Mouse (Mus musculus) embryonic facial prominence, embryonic 10.5 days (tissue): ENCODE measurements at regions not wholly inside any gene's neighbourhood (a gene's known extent, or its start where the extent isn't known, plus 50 kb on each side); places are given as distances from the start of the nearest gene placed in this dataset.

Source experiments
- DNase-seq: peaks from one replicate; pipeline ENCODE4 v3.0.0-alpha.2; 2017; ENCODE audit warnings: low spot score
- H3K27ac ChIP-seq: fragments of 300-500 bp; sonication (generic); replicated peaks from 2 replicates; pipeline ENCODE4 v1.5.1; 2016; ENCODE audit warnings: mild to moderate bottlenecking
- H3K27me3 ChIP-seq: fragments of 300-500 bp; sonication (generic); replicated peaks from 2 replicates; pipeline ENCODE4 v1.6.1; 2016; ENCODE audit warnings: low read depth, mild to moderate bottlenecking; ENCODE audit not compliant: poor library complexity, severe bottlenecking
- H3K36me3 ChIP-seq: fragments of 300-500 bp; sonication (generic); replicated peaks from 2 replicates; pipeline ENCODE4 v1.6.1; 2016; ENCODE audit warnings: mild to moderate bottlenecking, moderate library complexity
- H3K4me1 ChIP-seq: fragments of 300-500 bp; sonication (generic); 2 replicates; pipeline ENCODE4 v1.6.1; 2016
- H3K4me3 ChIP-seq: fragments of 300-500 bp; sonication (generic); 2 replicates; pipeline ENCODE4 v1.5.1; 2016; ENCODE audit warnings: mild to moderate bottlenecking, moderate library complexity
- H3K9me3 ChIP-seq: fragments of 300-500 bp; sonication (generic); 2 replicates; pipeline ENCODE4 v1.6.1; 2016; ENCODE audit warnings: mild to moderate bottlenecking
- WGBS: fragments of 180-500 bp; shearing (Covaris S2); methylation state at CpG from one replicate; pipeline ENCODE4 v1.1.7; 2016; 5-methylcytosine and 5-hydroxymethylcytosine counted together

GRCm38 (mm10) chr10:109510917-109511715 is 500.3 kb upstream of the Syt1 start:
- WGBS, result 68% methylated on average over 1 of the region's 1 CpGs
- Histone ChIP-seq H3K4me1 (no peaks in the 10 kb centered on the region), H3K4me3 (no peak overlapping the region)

GRCm38 (mm10) chr10:109508553-109508952 is 497.8 kb upstream of the Syt1 start:
- Histone ChIP-seq H3K9me3 (no peaks in the 10 kb centered on the region), H3K4me3 (no peak overlapping the region), H3K27ac (no peak overlapping the region), H3K4me1 (no peaks in the 10 kb centered on the region), H3K36me3 (no peaks in the 10 kb centered on the region), H3K27me3 (no peaks in the 10 kb centered on the region)
- DNase-seq, result no peak
- 64% methylated on average over 1 of the region's 1 CpGs for WGBS

More at GRCm38 (mm10) chr10:109510917-109511715, 500.3 kb upstream of the Syt1 start:
- Histone ChIP-seq H3K27me3 (no peaks in the 10 kb centered on the region), H3K9me3 (no peaks in the 10 kb centered on the region), H3K36me3 (no peaks in the 10 kb centered on the region), H3K27ac (no peak overlapping the region)
- DNase-seq, result no peak

GRCm38 (mm10) chr10:109507228-109507627 is 496.4 kb upstream of the Syt1 start:
- Histone ChIP-seq H3K27me3 (no peaks in the 10 kb centered on the region), H3K4me3 (no peak overlapping the region), H3K36me3 (no peaks in the 10 kb centered on the region), H3K9me3 (no peaks in the 10 kb centered on the region), H3K27ac (no peak overlapping the region), H3K4me1 (no peaks in the 10 kb centered on the region)
- WGBS, result 78% methylated on average over 3 of the region's 3 CpGs
- DNase-seq, result no peak

- WGBS, result 56% methylated on average over 4 of the region's 4 CpGs
- no peaks in the 10 kb centered on the region for H3K4me1 ChIP-seq
- no peaks in the 10 kb centered on the region for H3K36me3 ChIP-seq
- H3K27ac ChIP-seq, result no peak overlapping the region
- DNase-seq, result peak; percentile 13
- H3K9me3 ChIP-seq, result no peaks in the 10 kb centered on the region
- no peak overlapping the region for H3K4me3 ChIP-seq
- no peaks in the 10 kb centered on the region for H3K27me3 ChIP-seq
These were observed 493.9 kb upstream of the Syt1 start for GRCm38 (mm10) chr10:109504683-109505082.

- no peak for DNase-seq
- Histone ChIP-seq H3K36me3 (no peaks in the 10 kb centered on the region), H3K9me3 (no peaks in the 10 kb centered on the region)
These were observed 490.1 kb upstream of the Syt1 start for GRCm38 (mm10) chr10:109500861-109501260.

GRCm38 (mm10) chr10:109498301-109498700 is 487.5 kb upstream of the Syt1 start:
- H3K36me3 ChIP-seq, result no peaks in the 10 kb centered on the region
- H3K4me3 ChIP-seq, result no peak overlapping the region
- 76% methylated on average over 3 of the region's 3 CpGs for WGBS
- no peaks in the 10 kb centered on the region for H3K4me1 ChIP-seq
- H3K27ac ChIP-seq, result no peak overlapping the region
- no peak for DNase-seq
- no peaks in the 10 kb centered on the region for H3K27me3 ChIP-seq
- H3K9me3 ChIP-seq, result no peaks in the 10 kb centered on the region

More at GRCm38 (mm10) chr10:109500861-109501260, 490.1 kb upstream of the Syt1 start:
- Histone ChIP-seq H3K27ac (no peak overlapping the region), H3K27me3 (no peaks in the 10 kb centered on the region), H3K4me3 (no peak overlapping the region), H3K4me1 (no peaks in the 10 kb centered on the region)

- Histone ChIP-seq H3K36me3 (no peaks in the 10 kb centered on the region), H3K27me3 (no peaks in the 10 kb centered on the region), H3K4me3 (no peak overlapping the region), H3K9me3 (no peaks in the 10 kb centered on the region), H3K4me1 (no peaks in the 10 kb centered on the region), H3K27ac (no peak overlapping the region)
- DNase-seq, result peak; percentile 8
- 85% methylated on average over 10 of the region's 10 CpGs for WGBS
These were observed 485.4 kb upstream of the Syt1 start for GRCm38 (mm10) chr10:109496161-109496560.

- Histone ChIP-seq H3K4me1 (no peaks in the 10 kb centered on the region), H3K4me3 (no peak overlapping the region), H3K27me3 (no peaks in the 10 kb centered on the region), H3K9me3 (no peaks in the 10 kb centered on the region), H3K27ac (no peak overlapping the region), H3K36me3 (no peaks in the 10 kb centered on the region)
- DNase-seq, result no peak
- 85% methylated on average over 4 of the region's 4 CpGs for WGBS
These were observed 480.0 kb upstream of the Syt1 start for GRCm38 (mm10) chr10:109490765-109491164.

GRCm38 (mm10) chr10:109488000-109488399 is 477.2 kb upstream of the Syt1 start:
- Histone ChIP-seq H3K4me3 (no peak overlapping the region), H3K9me3 (no peaks in the 10 kb centered on the region), H3K4me1 (no peaks in the 10 kb centered on the region), H3K36me3 (no peaks in the 10 kb centered on the region), H3K27me3 (no peaks in the 10 kb centered on the region), H3K27ac (no peak overlapping the region)
- DNase-seq, result no peak
- 93% methylated on average over 1 of the region's 1 CpGs for WGBS

- Histone ChIP-seq H3K4me3 (no peak overlapping the region), H3K36me3 (no peaks in the 10 kb centered on the region), H3K27me3 (no peaks in the 10 kb centered on the region), H3K27ac (no peak overlapping the region), H3K9me3 (no peaks in the 10 kb centered on the region), H3K4me1 (no peaks in the 10 kb centered on the region)
- WGBS, result 89% methylated on average over 7 of the region's 7 CpGs
- no peak for DNase-seq
These were observed 476.3 kb upstream of the Syt1 start for GRCm38 (mm10) chr10:109486917-109487604.

- DNase-seq, result no peak
- H3K27ac ChIP-seq, result no peak overlapping the region
These were observed 469.8 kb upstream of the Syt1 start for GRCm38 (mm10) chr10:109480551-109480950.

GRCm38 (mm10) chr10:109479941-109480340 is 469.2 kb upstream of the Syt1 start:
- H3K4me3 ChIP-seq, result no peak overlapping the region
- 78% methylated on average over 5 of the region's 5 CpGs for WGBS
- no peaks in the 10 kb centered on the region for H3K4me1 ChIP-seq
- DNase-seq, result no peak
- H3K27me3 ChIP-seq, result no peaks in the 10 kb centered on the region
- no peaks in the 10 kb centered on the region for H3K36me3 ChIP-seq
- H3K27ac ChIP-seq, result no peak overlapping the region
- no peaks in the 10 kb centered on the region for H3K9me3 ChIP-seq

More at GRCm38 (mm10) chr10:109480551-109480950, 469.8 kb upstream of the Syt1 start:
- H3K36me3 ChIP-seq, result no peaks in the 10 kb centered on the region
- no peak overlapping the region for H3K4me3 ChIP-seq
- no peaks in the 10 kb centered on the region for H3K9me3 ChIP-seq
- H3K4me1 ChIP-seq, result no peaks in the 10 kb centered on the region
- H3K27me3 ChIP-seq, result no peaks in the 10 kb centered on the region

GRCm38 (mm10) chr10:109466516-109466915 is 455.7 kb upstream of the Syt1 start:
- DNase-seq, result no peak
- no peaks in the 10 kb centered on the region for H3K4me1 ChIP-seq
- no peaks in the 10 kb centered on the region for H3K9me3 ChIP-seq
- no peak overlapping the region for H3K4me3 ChIP-seq
- no peaks in the 10 kb centered on the region for H3K36me3 ChIP-seq
- WGBS, result 88% methylated on average over 3 of the region's 3 CpGs
- no peaks in the 10 kb centered on the region for H3K27me3 ChIP-seq
- H3K27ac ChIP-seq, result no peak overlapping the region
